In the genomic region with DNA sequence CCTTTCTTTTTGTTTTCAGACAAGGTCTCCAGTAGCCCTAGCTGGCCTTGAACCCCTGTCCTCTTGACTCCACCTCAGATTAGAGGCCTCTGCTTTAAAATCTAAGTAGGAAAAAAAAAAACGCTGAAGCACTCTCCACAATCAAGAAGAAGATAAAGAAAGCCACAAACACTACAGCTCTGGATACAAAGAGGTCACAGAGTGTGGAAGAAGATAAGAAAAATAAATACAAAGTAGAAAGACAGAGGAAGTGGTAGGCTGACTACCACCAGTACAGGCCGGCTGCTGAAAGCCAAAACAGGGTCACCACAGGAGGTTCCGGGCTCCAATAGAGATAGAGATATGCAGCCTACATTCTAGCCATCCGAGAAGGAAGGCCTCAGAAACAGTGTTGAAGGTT, we compare ENCODE assay signal across 15 mouse cellular contexts.
DNase-seq lines count a peak whose midpoint lies in the region; ATAC-seq and TF ChIP-seq lines count a peak whose summit lies in the region.
"Had no signal": no experiment of that assay in that cellular context is flagged by ENCODE, and none has a peak within 500 bp of the region (broad histone marks: within the 10 kb centered on the region; RNA-seq: fewer than 3 reads in every experiment).

No protein-coding gene starts in this region.

- TF ChIP-seq EP300 in liver, embryonic 14.5 days (IDR thresholded peaks at IDR 0.05; ENCODE audit: low read depth): no peak

- no peaks in the 10 kb centered on the region for H3K27me3 ChIP-seq in heart, embryonic 10.5 days (ENCODE audit: insufficient read depth, poor library complexity, severe bottlenecking)
- no peaks in the 10 kb centered on the region for H3K27me3 ChIP-seq in liver, embryonic 14.5 days (ENCODE audit: control insufficient read depth, insufficient read depth, low read length)
- H3K27me3 ChIP-seq: embryonic facial prominence, embryonic 15.5 days; hindbrain, embryonic 13.5 days; limb, embryonic 12.5 days; megakaryocyte, embryonic 14.5 days had no signal

- ATAC-seq in liver, embryonic 14.5 days (ENCODE audit: insufficient read depth): peak; percentile 35; the same call in 1 of the 2 replicates

- DNase-seq in heart, embryonic 10.5 days (ENCODE audit: low spot score): no peak
- no peak for DNase-seq in heart, postnatal 4 days
- DNase-seq in 416B (ENCODE audit: low read depth): peak; percentile 97
- DNase-seq in R1 (ENCODE audit: low read depth, low spot score): peak; percentile 91
- no peak for DNase-seq in liver, embryonic 14.5 days (ENCODE audit: low read depth in 3 of 3, low spot score in 3 of 3)
- no peak for DNase-seq in urinary bladder, adult 2 months (ENCODE audit: low spot score)
- DNase-seq in urinary bladder, postnatal 25 days (ENCODE audit: low spot score): no peak
- no peak for DNase-seq in kidney, adult 11 months
- DNase-seq: adrenal gland, postnatal 10 days; cerebellum, adult 18-20 months; kidney, postnatal 4 days had no signal

- H3K36me3 ChIP-seq in heart, embryonic 10.5 days: peaks cover 39% of the 10 kb centered on the region
- H3K36me3 ChIP-seq in liver, embryonic 14.5 days (replicated peaks; ENCODE audit: control insufficient read depth, insufficient read depth, low read depth): no peaks in the 10 kb centered on the region

- no peak for TF ChIP-seq CTCF in liver, embryonic 14.5 days (IDR thresholded peaks at IDR 0.05; ENCODE audit: low read depth)

- H3K9ac ChIP-seq in liver, embryonic 14.5 days (replicated peaks): no peak overlapping the region
- H3K9ac ChIP-seq: embryonic facial prominence, embryonic 15.5 days; hindbrain, embryonic 13.5 days; limb, embryonic 12.5 days had no signal

- H3K4me3 ChIP-seq in heart, embryonic 10.5 days: no peak overlapping the region
- no peak overlapping the region for H3K4me3 ChIP-seq in liver, embryonic 14.5 days (ENCODE audit: insufficient read depth in 1 of 2, low read depth in 2 of 2, low read length in 2 of 2)
- H3K4me3 ChIP-seq: embryonic facial prominence, embryonic 15.5 days; hindbrain, embryonic 13.5 days; limb, embryonic 12.5 days; megakaryocyte, embryonic 14.5 days had no signal

- H3K9me3 ChIP-seq in heart, embryonic 10.5 days: no peaks in the 10 kb centered on the region
- H3K9me3 ChIP-seq in liver, embryonic 14.5 days (ENCODE audit: control insufficient read depth, low read length): no peaks in the 10 kb centered on the region
- H3K9me3 ChIP-seq: hindbrain, embryonic 13.5 days had no signal

- peak overlapping the region; percentile 39 for H3K27ac ChIP-seq in heart, embryonic 10.5 days
- H3K27ac ChIP-seq in liver, embryonic 14.5 days: no peak overlapping the region
- H3K27ac ChIP-seq: hindbrain, embryonic 13.5 days; limb, embryonic 12.5 days had no signal

- H3K4me2 ChIP-seq in liver, embryonic 14.5 days (ENCODE audit: low read depth): no peak overlapping the region
- H3K4me2 ChIP-seq: embryonic facial prominence, embryonic 15.5 days; hindbrain, embryonic 13.5 days; limb, embryonic 12.5 days had no signal

- peaks cover 28% of the 10 kb centered on the region for H3K4me1 ChIP-seq in heart, embryonic 10.5 days
- peaks cover 3 to 22% of the 10 kb centered on the region in 2 experiments for H3K4me1 ChIP-seq in liver, embryonic 14.5 days (replicated peaks; ENCODE audit: control insufficient read depth in 2 of 2, insufficient read depth in 2 of 2, low read length in 1 of 2)
- H3K4me1 ChIP-seq: hindbrain, embryonic 13.5 days had no signal

- 10% methylated on average over 4 of the region's 4 CpGs for WGBS in heart, embryonic 10.5 days
- WGBS in liver, embryonic 14.5 days (ENCODE audit: insufficient replicate concordance): 2% methylated on average over 4 of the region's 4 CpGs

Comparison
In these comparisons a context has a peak if more than half of its experiments do, and no peak if none do; other contexts are left out.
1. DNase-seq: peak in 416B (single experiment) and R1 (single experiment); none in heart, embryonic 10.5 days (single experiment), heart, postnatal 4 days (single experiment), liver, embryonic 14.5 days (0 of 3), urinary bladder, adult 2 months (single experiment), urinary bladder, postnatal 25 days (single experiment) and kidney, adult 11 months (single experiment).